Mouse (Mus musculus) myocyte (in vitro differentiated cells): ENCODE data around the gene Dvl2. TPM values are rescaled to one million over a fixed set of nuclear protein-coding genes. Genes with fewer than 3 reads are reported as not detected.

ENCODE experiments used
- H3K27me3 ChIP-seq: one replicate; pipeline ENCODE4 v1.6.1; 2011; ENCODE audit not compliant: control insufficient read depth, insufficient read depth, insufficient read length
- H3K36me3 ChIP-seq: one replicate; pipeline ENCODE4 v1.6.1; 2011; ENCODE audit not compliant: control insufficient read depth, insufficient read depth
- H3K4me2 ChIP-seq: one replicate; pipeline ENCODE4 v1.6.1; 2011; ENCODE audit warnings: low read depth, control low read depth
- H3K4me3 ChIP-seq: one replicate; pipeline ENCODE4 v1.5.1; 2011; ENCODE audit warnings: mild to moderate bottlenecking, control low read depth, moderate library complexity
- H3K79me2 ChIP-seq: one replicate; pipeline ENCODE4 v1.6.1; 2011; ENCODE audit not compliant: control insufficient read depth, insufficient read depth
- H3ac ChIP-seq: one replicate; pipeline ENCODE4 v1.6.1; 2011; ENCODE audit not compliant: control insufficient read depth, insufficient read length
- CEBPB ChIP-seq: IDR thresholded peaks from 2 replicates; pipeline ENCODE4 v1.6.1; 2011; ENCODE audit warnings: mild to moderate bottlenecking, moderate library complexity; ENCODE audit not compliant: poor library complexity, insufficient read depth, severe bottlenecking
- E2F4 ChIP-seq: IDR thresholded peaks from one replicate; pipeline ENCODE4 v1.6.1; 2011; ENCODE audit warnings: mild to moderate bottlenecking, control low read depth, moderate library complexity; ENCODE audit not compliant: insufficient read depth
- MAX ChIP-seq: IDR thresholded peaks from one replicate; pipeline ENCODE4 v1.6.1; 2011; ENCODE audit warnings: low read depth, mild to moderate bottlenecking, control low read depth
- MYOD1 ChIP-seq, 3 experiments: IDR thresholded peaks; one replicate each; pipeline ENCODE4 v1.6.1; 2011; ENCODE audit warnings: control low read depth in 2 of 3, low read depth in 2 of 3, mild to moderate bottlenecking in 2 of 3, moderate library complexity in 1 of 3; ENCODE audit not compliant: insufficient read length in 2 of 3, control insufficient read depth in 1 of 3
- MYOG ChIP-seq, 3 experiments: IDR thresholded peaks; one replicate each; pipeline ENCODE4 v1.6.1; 2011; ENCODE audit warnings: control low read depth in 2 of 3, low read depth in 2 of 3, mild to moderate bottlenecking in 2 of 3; ENCODE audit not compliant: insufficient read length in 2 of 3, control insufficient read depth in 1 of 3, insufficient read depth in 1 of 3
- POLR2A ChIP-seq: IDR thresholded peaks from one replicate; pipeline ENCODE4 v1.6.1; 2011; ENCODE audit warnings: low read depth, mild to moderate bottlenecking, control low read depth, moderate library complexity; ENCODE audit not compliant: insufficient read length
- POLR2AphosphoS2 ChIP-seq: IDR thresholded peaks from one replicate; pipeline ENCODE4 v1.6.1; 2011; ENCODE audit warnings: low read depth, control low read depth; ENCODE audit not compliant: insufficient read length
- REST ChIP-seq: IDR thresholded peaks from one replicate; pipeline ENCODE4 v1.6.1; 2011; ENCODE audit warnings: mild to moderate bottlenecking, control low read depth, moderate library complexity; ENCODE audit not compliant: insufficient read depth, insufficient read length
- SRF ChIP-seq: IDR thresholded peaks from one replicate; pipeline ENCODE4 v1.6.1; 2011; ENCODE audit warnings: low read depth; ENCODE audit not compliant: control insufficient read depth, insufficient read length
- TCF12 ChIP-seq: IDR thresholded peaks from one replicate; pipeline ENCODE4 v1.6.1; 2011; ENCODE audit warnings: mild to moderate bottlenecking, control low read depth; ENCODE audit not compliant: poor library complexity, insufficient read depth, severe bottlenecking
- TCF3 ChIP-seq: IDR thresholded peaks from one replicate; pipeline ENCODE4 v1.6.1; 2011; ENCODE audit warnings: low read depth, control low read depth; ENCODE audit not compliant: insufficient read length
- USF1 ChIP-seq: IDR thresholded peaks from one replicate; pipeline ENCODE4 v1.6.1; 2011; ENCODE audit warnings: low read depth, mild to moderate bottlenecking, control low read depth, moderate library complexity
- polyA plus RNA-seq: library from polyadenylated mRNA; unstranded; fragments of >200 nt; fragmentation: generic; extraction: Trizol; gene quantifications from one replicate; pipeline ENCODE4 v1.2.1, GENCODE M21; 2012; ENCODE audit warnings: missing spikeins

The Dvl2 gene
- polyA plus RNA-seq, 1 experiment, result 24.3 TPM

DNA sequence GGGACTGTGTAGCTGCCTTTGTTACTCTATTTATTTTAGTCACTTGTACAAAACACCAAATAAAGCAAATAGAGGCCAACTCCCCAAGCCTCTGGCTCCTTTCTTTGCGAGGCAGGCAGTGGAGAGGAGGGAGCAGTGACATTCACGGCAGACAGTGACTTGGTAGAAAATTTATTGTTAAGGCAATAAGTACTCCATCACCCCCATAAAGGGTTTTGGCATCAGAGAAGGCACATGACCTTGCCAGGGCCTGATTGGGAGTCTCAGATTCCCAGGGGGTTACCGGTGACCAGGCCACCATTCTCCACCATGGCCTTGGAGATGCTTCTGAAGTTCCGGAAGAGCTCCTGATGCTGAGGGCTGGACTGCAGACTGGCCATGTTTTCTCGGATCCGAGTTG is 9.6 kb downstream of the Dvl2 start:
- TF ChIP-seq POLR2A, result no peak
- TF ChIP-seq MAX, result no peak
- TF ChIP-seq TCF12, result no peak
- TF ChIP-seq E2F4, result no peak
- TF ChIP-seq TCF3, result no peak
- TF ChIP-seq CEBPB, result no peak
- TF ChIP-seq SRF, result no peak
- no peak for TF ChIP-seq MYOG (IDR thresholded peaks at IDR 0.05; ENCODE audit: control insufficient read depth in 1 of 3, insufficient read depth in 1 of 3, insufficient read length in 2 of 3, low read depth in 2 of 3)
- TF ChIP-seq MYOD1 (IDR thresholded peaks at IDR 0.05; ENCODE audit: control insufficient read depth in 1 of 3, insufficient read length in 2 of 3, low read depth in 2 of 3), result no peak
- no peak for TF ChIP-seq USF1
- TF ChIP-seq REST, result no peak
- no peak for TF ChIP-seq POLR2AphosphoS2
- Histone ChIP-seq H3K79me2 (no peaks in the 10 kb centered on the region), H3K4me2 (no peak overlapping the region), H3K36me3 (peaks cover 48% of the 10 kb centered on the region), H3K27me3 (no peaks in the 10 kb centered on the region), H3ac (no peak overlapping the region), H3K4me3 (no peak overlapping the region)

DNA sequence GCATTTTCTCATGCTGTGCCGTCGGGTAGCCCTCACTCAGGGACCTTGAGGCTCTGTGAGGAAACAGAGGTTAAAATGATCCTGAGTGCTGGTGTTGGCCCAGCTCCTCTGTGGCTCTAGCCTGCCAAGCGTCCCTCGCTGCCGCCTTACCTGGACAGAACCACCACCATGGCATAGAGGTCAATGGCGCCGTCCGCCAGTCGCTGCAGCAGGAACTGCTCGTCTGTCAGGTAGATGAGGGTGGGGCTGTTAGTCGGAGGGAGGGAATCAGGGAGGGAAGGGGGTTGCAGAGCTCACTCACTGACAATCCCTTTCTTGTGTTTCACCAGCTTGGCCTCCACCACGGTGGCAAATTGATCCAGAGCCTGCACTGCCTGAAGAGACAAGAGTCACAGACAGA is 10.2 kb downstream of the Dvl2 start:
- no peaks in the 10 kb centered on the region for H3K79me2 ChIP-seq
- TF ChIP-seq POLR2AphosphoS2 (no peak), TCF12 (no peak), REST (no peak), MYOD1 (IDR thresholded peaks at IDR 0.05; ENCODE audit: control insufficient read depth in 1 of 3, insufficient read length in 2 of 3, low read depth in 2 of 3) (no peak), SRF (no peak), MAX (no peak), CEBPB (no peak), E2F4 (no peak), MYOG (IDR thresholded peaks at IDR 0.05; ENCODE audit: control insufficient read depth in 1 of 3, insufficient read depth in 1 of 3, insufficient read length in 2 of 3, low read depth in 2 of 3) (no peak), USF1 (no peak), POLR2A (no peak), TCF3 (no peak)
- no peak overlapping the region for H3K4me2 ChIP-seq
- H3ac ChIP-seq, result no peak overlapping the region
- no peaks in the 10 kb centered on the region for H3K27me3 ChIP-seq
- H3K4me3 ChIP-seq, result no peak overlapping the region
- H3K36me3 ChIP-seq, result peaks cover 43% of the 10 kb centered on the region

DNA sequence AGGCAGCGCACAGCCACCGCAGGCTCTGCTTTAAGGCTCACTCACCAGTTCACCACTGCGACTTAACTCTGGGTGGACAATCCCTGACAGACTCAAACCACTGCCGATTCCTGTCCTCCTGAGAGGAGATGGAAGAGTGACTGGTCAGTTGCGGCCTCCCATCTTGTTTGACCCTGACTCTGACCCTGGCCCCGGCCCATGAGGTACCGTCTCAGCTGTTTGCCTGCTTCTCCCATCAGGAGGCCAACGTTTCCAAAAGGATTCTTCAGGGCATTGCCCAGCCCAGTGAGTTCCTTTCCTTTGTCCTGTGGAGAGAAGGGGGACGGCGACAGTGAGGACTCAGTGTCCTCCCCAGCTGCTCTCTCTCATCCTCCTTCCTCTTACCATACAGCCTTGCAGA is 10.6 kb downstream of the Dvl2 start:
- TF ChIP-seq MYOD1 (IDR thresholded peaks at IDR 0.05; ENCODE audit: control insufficient read depth in 1 of 3, insufficient read length in 2 of 3, low read depth in 2 of 3) (no peak), E2F4 (no peak), POLR2AphosphoS2 (no peak), CEBPB (no peak), SRF (no peak), MYOG (IDR thresholded peaks at IDR 0.05; ENCODE audit: control insufficient read depth in 1 of 3, insufficient read depth in 1 of 3, insufficient read length in 2 of 3, low read depth in 2 of 3) (no peak), REST (no peak), POLR2A (no peak), TCF3 (no peak), MAX (no peak), USF1 (no peak), TCF12 (no peak)
- no peaks in the 10 kb centered on the region for H3K79me2 ChIP-seq
- H3ac ChIP-seq, result no peak overlapping the region
- H3K4me2 ChIP-seq, result no peak overlapping the region
- H3K4me3 ChIP-seq, result no peak overlapping the region
- H3K36me3 ChIP-seq, result peaks cover 42% of the 10 kb centered on the region
- H3K27me3 ChIP-seq, result no peaks in the 10 kb centered on the region

- Histone ChIP-seq H3ac (no peak overlapping the region), H3K79me2 (peaks cover under 1% of the 10 kb centered on the region), H3K4me3 (no peak overlapping the region), H3K27me3 (no peaks in the 10 kb centered on the region), H3K4me2 (no peak overlapping the region), H3K36me3 (peaks cover 34% of the 10 kb centered on the region)
- no peak for TF ChIP-seq TCF3
- TF ChIP-seq MYOD1 (IDR thresholded peaks at IDR 0.05; ENCODE audit: control insufficient read depth in 1 of 3, insufficient read length in 2 of 3, low read depth in 2 of 3), result no peak
- TF ChIP-seq SRF, result no peak
- no peak for TF ChIP-seq POLR2AphosphoS2
- no peak for TF ChIP-seq CEBPB
- TF ChIP-seq USF1, result no peak
- no peak for TF ChIP-seq MYOG (IDR thresholded peaks at IDR 0.05; ENCODE audit: control insufficient read depth in 1 of 3, insufficient read depth in 1 of 3, insufficient read length in 2 of 3, low read depth in 2 of 3)
- no peak for TF ChIP-seq TCF12
- TF ChIP-seq MAX, result no peak
- TF ChIP-seq E2F4, result no peak
- TF ChIP-seq POLR2A, result no peak
- TF ChIP-seq REST, result no peak
These were observed 12.5 kb downstream of the Dvl2 start for GRCm38 (mm10) chr11:70012931-70013330.

DNA sequence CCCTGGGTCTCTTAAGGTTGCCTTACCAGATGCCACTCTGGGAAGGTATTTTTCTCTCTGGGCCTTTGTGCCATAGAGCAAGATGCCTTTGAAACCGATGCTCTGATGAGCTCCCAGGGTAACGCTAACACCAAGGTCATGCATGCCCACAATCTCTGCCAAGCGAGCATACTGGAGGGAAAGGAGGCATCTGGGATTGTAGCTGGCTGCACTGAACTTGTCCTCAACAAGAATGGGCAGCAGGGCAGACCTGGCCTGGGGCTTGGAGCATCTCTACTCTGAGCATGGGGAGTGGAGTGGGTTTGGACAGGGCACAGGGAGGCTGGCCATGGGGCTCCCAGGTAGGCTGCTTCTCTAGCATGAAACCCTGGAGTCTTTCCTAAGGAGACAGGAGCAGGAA is 13.0 kb downstream of the Dvl2 start:
- Histone ChIP-seq H3ac (no peak overlapping the region), H3K4me2 (no peak overlapping the region), H3K27me3 (no peaks in the 10 kb centered on the region), H3K4me3 (no peak overlapping the region), H3K36me3 (peaks cover 30% of the 10 kb centered on the region), H3K79me2 (peaks cover 4% of the 10 kb centered on the region)
- no peak for TF ChIP-seq MYOD1 (IDR thresholded peaks at IDR 0.05; ENCODE audit: control insufficient read depth in 1 of 3, insufficient read length in 2 of 3, low read depth in 2 of 3)
- no peak for TF ChIP-seq E2F4
- TF ChIP-seq USF1, result no peak
- no peak for TF ChIP-seq TCF3
- TF ChIP-seq POLR2A, result no peak
- no peak for TF ChIP-seq POLR2AphosphoS2
- no peak for TF ChIP-seq TCF12
- TF ChIP-seq MYOG (IDR thresholded peaks at IDR 0.05; ENCODE audit: control insufficient read depth in 1 of 3, insufficient read depth in 1 of 3, insufficient read length in 2 of 3, low read depth in 2 of 3), result no peak
- no peak for TF ChIP-seq CEBPB
- TF ChIP-seq SRF, result no peak
- TF ChIP-seq REST, result no peak
- TF ChIP-seq MAX, result no peak
